Mouse (Mus musculus) ES-E14 (cell line): ENCODE measurements around the gene Gm853. TPM values are rescaled to one million over a fixed set of nuclear protein-coding genes. Genes with fewer than 3 reads are reported as not detected.
A peak's percentile ranks its signal among the peaks of the same experiment; 100 is the strongest.

Source experiments
- DNase-seq: peaks from one replicate; pipeline ENCODE4 v3.0.0-alpha.2; 2013; ENCODE audit warnings: low read depth, low spot score
- H3K27ac ChIP-seq: 2 replicates; pipeline ENCODE4 v1.5.1; 2012; ENCODE audit warnings: low read depth, mild to moderate bottlenecking, low read length, moderate library complexity, mixed read lengths; ENCODE audit not compliant: poor library complexity, insufficient read depth, severe bottlenecking
- H3K36me3 ChIP-seq: 2 replicates; pipeline ENCODE4 v1.6.1; 2012; ENCODE audit warnings: mild to moderate bottlenecking, low read length, moderate library complexity, mixed read lengths; ENCODE audit not compliant: control insufficient read depth, poor library complexity, insufficient read depth, severe bottlenecking
- H3K4me1 ChIP-seq, 2 experiments: fragments of 150-350 bp in 1 of 2; sonication (generic) in 1 of 2; 2 replicates each; pipeline ENCODE4 v1.6.1; 2012; ENCODE audit warnings: low read length in 2 of 2, mild to moderate bottlenecking in 1 of 2, mixed read lengths in 1 of 2; ENCODE audit not compliant: control insufficient read depth in 2 of 2, insufficient read depth in 2 of 2, poor library complexity in 1 of 2
- H3K4me3 ChIP-seq, 2 experiments: fragments of 150-350 bp in 1 of 2; sonication (generic) in 1 of 2; 2 replicates each; pipeline ENCODE4 v1.5.1; 2012; ENCODE audit warnings: low read length in 2 of 2, low read depth in 1 of 2, mild to moderate bottlenecking in 1 of 2, mixed read lengths in 1 of 2; ENCODE audit not compliant: insufficient read depth in 1 of 2, poor library complexity in 1 of 2, severe bottlenecking in 1 of 2
- H3K9ac ChIP-seq: 2 replicates; pipeline ENCODE4 v1.6.1; 2012; ENCODE audit warnings: low read depth, mild to moderate bottlenecking, low read length, mixed read lengths; ENCODE audit not compliant: poor library complexity, insufficient read depth, severe bottlenecking
- H3K9me3 ChIP-seq: fragments of 150-350 bp; sonication (generic); 2 replicates; pipeline ENCODE4 v1.6.1; 2012; ENCODE audit warnings: low read depth, mild to moderate bottlenecking, low read length; ENCODE audit not compliant: control insufficient read depth, insufficient read depth
- CHD2 ChIP-seq: IDR thresholded peaks from 2 replicates; pipeline ENCODE4 v1.6.1; 2014; ENCODE audit warnings: mild to moderate bottlenecking, low read depth, low read length, inconsistent platforms
- HCFC1 ChIP-seq: IDR thresholded peaks from 2 replicates; pipeline ENCODE4 v1.6.1; 2012; ENCODE audit warnings: low read length, inconsistent platforms, borderline replicate concordance; ENCODE audit not compliant: insufficient read depth
- MAFK ChIP-seq: IDR thresholded peaks from 2 replicates; pipeline ENCODE4 v1.6.1; 2014; ENCODE audit warnings: mild to moderate bottlenecking, low read depth, low read length, inconsistent platforms; ENCODE audit not compliant: insufficient read depth
- ZC3H11A ChIP-seq: IDR thresholded peaks from 2 replicates; pipeline ENCODE4 v1.6.1; 2012; ENCODE audit warnings: low read depth, mild to moderate bottlenecking, inconsistent platforms, low read length, borderline replicate concordance
- ZNF384 ChIP-seq: IDR thresholded peaks from 2 replicates; pipeline ENCODE4 v1.6.1; 2012; ENCODE audit warnings: low read depth, low read length, inconsistent platforms
- in situ Hi-C, 2 experiments: fragments of 600-800 bp; cut with MboI; formaldehyde crosslinking; loops; one replicate each; pipeline ENCODE4 v1.15.1; 2025; ENCODE audit warnings: low sequenced_read_pairs in 2 of 2, inconsistent platforms in 1 of 2; ENCODE audit not compliant: unreplicated experiment in 2 of 2
- total RNA-seq: library from RNA; depleted of rRNA; stranded (reverse); fragments of 300-350 nt; gene quantifications from 2 replicates; pipeline ENCODE4 v1.2.3, GENCODE M21; 2012; rRNA removed

The Gm853 gene
- 0.09 and 0.53 TPM in 2 replicates for total RNA-seq

DNA sequence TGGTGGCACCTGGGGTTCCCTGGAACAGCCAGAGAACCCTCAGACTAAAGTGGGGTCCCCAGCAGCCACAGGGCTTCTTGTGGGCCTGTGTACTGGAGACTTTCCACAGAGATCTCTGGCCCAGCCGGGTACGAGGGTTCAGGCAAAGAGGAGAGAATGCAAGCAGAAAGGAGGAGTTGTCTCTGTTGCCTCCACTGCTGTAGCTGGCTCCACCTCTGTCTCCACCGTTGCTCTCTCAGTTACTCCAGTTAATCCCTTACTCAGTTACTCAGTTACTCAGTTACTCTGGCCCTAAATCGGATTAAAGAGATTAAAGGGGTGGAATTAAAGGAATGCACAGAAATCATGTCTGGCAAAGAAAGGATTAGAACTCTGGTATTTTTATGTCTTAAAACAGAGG is at the start of gene Gm853:
Gene Gm853 (minus strand): TSS at position 223 of the 400 bp plus-strand sequence.
- no peak within 1 kb of the TSS for H3K9ac ChIP-seq
- TF ChIP-seq MAFK (no peak), ZNF384 (no peak)
- DNase-seq = no peak
- in situ Hi-C loops = no loop called here
- H3K4me1 ChIP-seq = no peaks in the 10 kb centered on the region
- H3K36me3 ChIP-seq = no peaks in the 10 kb centered on the region
- no peaks in the 10 kb centered on the region for H3K9me3 ChIP-seq
- no peak within 1 kb of the TSS; the same call in 1 of the 2 replicates for H3K27ac ChIP-seq
- no peak within 1 kb of the TSS for H3K4me3 ChIP-seq

DNA sequence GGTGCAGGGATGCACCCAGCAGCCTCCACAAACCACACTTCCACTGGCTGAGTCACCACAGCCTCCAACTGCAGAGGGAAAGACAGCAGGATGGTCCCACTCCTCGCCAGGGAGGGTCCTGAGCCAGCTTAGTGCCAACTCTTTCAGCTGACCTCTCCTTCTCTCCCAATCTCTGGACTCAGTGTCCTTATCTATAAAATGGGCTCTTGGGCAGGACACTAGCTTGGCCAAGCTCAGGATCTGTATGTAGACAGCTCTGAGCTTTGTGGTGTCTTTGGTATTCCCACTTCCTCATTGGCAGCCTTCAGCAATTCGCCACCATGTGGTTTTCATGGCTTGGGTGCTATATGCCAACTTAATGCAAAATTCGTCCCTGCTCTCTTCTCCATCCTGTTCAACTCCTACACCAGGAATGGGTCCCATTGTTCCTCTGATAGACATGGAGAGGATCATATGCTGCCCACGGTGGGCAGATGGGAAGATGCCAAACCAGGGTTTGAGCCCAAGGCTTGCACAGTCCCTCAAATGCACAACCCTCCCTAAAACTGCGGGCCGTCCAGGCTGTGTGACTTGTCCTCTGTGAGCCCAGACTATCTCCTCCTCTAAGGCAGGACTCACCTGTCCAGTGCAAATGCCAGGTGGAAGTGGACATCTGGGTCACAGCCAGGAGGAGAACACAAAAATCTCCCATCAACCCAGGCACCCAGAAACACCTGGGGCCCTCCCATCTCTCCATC is 48.6 kb upstream of the Gm853 start:
- Histone ChIP-seq H3K4me1 (peaks cover 3 to 22% of the 10 kb centered on the region in 2 experiments; a peak in 3 of 4 replicates), H3K9me3 (no peaks in the 10 kb centered on the region), H3K9ac (no peak overlapping the region), H3K27ac (no peak overlapping the region), H3K4me3 (no peak overlapping the region), H3K36me3 (no peaks in the 10 kb centered on the region)
- no peak for DNase-seq
- in situ Hi-C loops = no loop called here
- TF ChIP-seq CHD2 (no peak), HCFC1 (no peak), MAFK (no peak), ZNF384 (no peak), ZC3H11A (no peak)

DNA sequence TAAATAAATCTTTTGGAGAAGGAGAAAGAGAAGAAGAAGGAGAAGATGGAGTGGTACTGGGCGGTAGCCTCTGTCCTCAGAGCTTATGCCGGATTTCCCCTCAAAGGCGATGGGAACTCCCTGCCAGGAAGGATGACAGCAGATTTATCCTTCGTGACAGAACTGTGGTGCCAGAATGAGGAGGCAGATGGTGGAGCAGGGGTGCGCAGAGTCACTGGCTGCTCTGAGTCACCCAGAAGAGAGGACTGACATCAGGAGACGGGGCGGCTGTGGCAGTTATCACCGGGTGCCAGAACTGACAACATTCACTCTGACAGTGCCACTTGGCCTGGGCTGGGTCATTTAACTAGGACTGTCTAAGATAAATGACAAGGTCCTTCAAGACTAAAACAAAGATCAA is 47.9 kb upstream of the Gm853 start:
- TF ChIP-seq ZNF384 (no peak), HCFC1 (no peak), CHD2 (no peak), ZC3H11A (no peak), MAFK (no peak)
- H3K27ac ChIP-seq = no peak overlapping the region
- H3K9ac ChIP-seq = no peak overlapping the region
- in situ Hi-C loops = no loop called here
- H3K36me3 ChIP-seq = no peaks in the 10 kb centered on the region
- no peak overlapping the region for H3K4me3 ChIP-seq
- no peaks in the 10 kb centered on the region for H3K9me3 ChIP-seq
- DNase-seq = no peak
- H3K4me1 ChIP-seq = peaks cover 3 to 24% of the 10 kb centered on the region in 2 experiments; a peak in 2 of 4 replicates

DNA sequence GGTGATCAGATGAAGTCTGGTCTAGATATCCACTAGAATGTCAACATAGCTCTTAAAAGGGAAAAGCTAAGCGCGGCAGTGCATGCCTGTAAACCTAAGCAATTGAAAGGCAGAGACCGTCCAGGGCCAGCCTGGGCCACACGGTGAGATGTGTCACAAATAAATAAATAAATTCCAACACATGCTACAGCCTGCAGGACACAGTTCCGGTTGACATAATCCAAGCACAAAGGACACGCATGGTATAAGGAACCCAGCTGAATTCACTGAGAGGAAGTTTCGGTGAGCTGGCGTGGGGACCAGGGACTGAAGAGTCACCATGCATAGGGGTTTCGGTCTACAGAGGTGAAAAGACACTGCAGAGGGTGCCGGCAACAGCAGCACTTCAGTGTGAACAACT is 46.5 kb upstream of the Gm853 start:
- TF ChIP-seq ZNF384 = no peak
- no peak for TF ChIP-seq MAFK
- no peak for TF ChIP-seq HCFC1
- no peak for TF ChIP-seq CHD2
- TF ChIP-seq ZC3H11A = no peak
- Histone ChIP-seq H3K27ac (no peak overlapping the region), H3K9me3 (no peaks in the 10 kb centered on the region), H3K4me1 (peaks cover 3 to 27% of the 10 kb centered on the region in 2 experiments; a peak in 2 of 4 replicates), H3K36me3 (no peaks in the 10 kb centered on the region), H3K4me3 (no peak overlapping the region), H3K9ac (no peak overlapping the region)
- in situ Hi-C loops = no loop called here
- DNase-seq = no peak

DNA sequence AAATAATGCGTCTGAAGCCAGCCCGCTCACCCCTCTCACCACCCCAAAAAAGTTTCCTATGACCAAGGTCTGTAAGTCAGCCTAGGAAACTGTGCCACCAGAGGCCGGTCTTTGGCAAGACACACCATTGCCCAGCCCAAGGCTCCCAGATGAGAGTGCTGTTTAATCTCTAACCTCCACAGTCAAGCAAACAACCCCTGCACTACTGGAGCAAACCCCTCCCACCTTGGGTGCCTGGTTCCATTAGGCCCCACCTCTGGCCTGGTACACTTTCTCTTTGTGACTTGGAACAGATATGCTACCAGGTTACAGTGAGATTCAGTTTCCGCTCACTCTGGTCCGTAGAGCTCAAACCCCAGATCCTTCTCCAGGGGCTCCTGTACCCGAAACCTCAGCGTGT is 44.9 kb upstream of the Gm853 start:
- DNase-seq = no peak
- no peak overlapping the region for H3K27ac ChIP-seq
- peak overlapping the region; percentile 32 to 33; a peak in 1 of 4 replicates for H3K4me3 ChIP-seq
- no peaks in the 10 kb centered on the region for H3K36me3 ChIP-seq
- in situ Hi-C loops = no loop called here
- peaks cover 3 to 26% of the 10 kb centered on the region in 2 experiments; a peak in 2 of 4 replicates for H3K4me1 ChIP-seq
- TF ChIP-seq MAFK (no peak), ZC3H11A (no peak), ZNF384 (no peak)
- H3K9ac ChIP-seq = peak overlapping the region; percentile 21
- no peaks in the 10 kb centered on the region for H3K9me3 ChIP-seq
